Mouse (Mus musculus) liver, postnatal 0 days (tissue): ENCODE data around the gene Stk10.

Source experiments
- CTCF ChIP-seq: sonication (generic); IDR thresholded peaks from 2 replicates; pipeline ENCODE4 v1.5.1; 2016; ENCODE audit warnings: antibody characterized with exemption, low read depth
- EP300 ChIP-seq: IDR thresholded peaks from 2 replicates; pipeline ENCODE4 v1.6.1; 2016; ENCODE audit warnings: antibody characterized with exemption, low read depth, mild to moderate bottlenecking

- TF ChIP-seq CTCF (no peak), EP300 (no peak)
Observed at GRCm38 (mm10) chr11:32568637-32569293, 35.7 kb downstream of the Stk10 start.
